In the genomic region with DNA sequence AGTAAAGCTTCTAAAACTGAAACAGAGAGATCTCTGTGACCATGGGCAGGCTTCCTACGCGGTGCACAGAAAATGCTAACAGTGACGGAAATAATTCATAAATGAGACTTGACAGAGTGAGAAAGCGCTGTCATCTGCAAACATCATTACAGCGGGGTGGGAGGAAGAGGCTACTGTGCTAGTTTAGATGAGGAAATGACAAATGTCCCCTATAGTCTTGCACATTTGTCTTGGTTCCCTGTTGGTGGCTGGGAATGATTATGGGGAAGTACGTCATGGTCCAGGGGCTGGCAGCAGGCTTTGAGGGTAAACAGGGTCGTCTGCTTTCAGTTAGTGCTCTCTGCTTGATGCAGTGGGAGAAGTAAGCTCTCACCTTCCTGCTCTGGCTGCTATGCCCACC, we compare ENCODE assay signal across 15 mouse cellular contexts.
DNase-seq lines count a peak whose midpoint lies in the region; ATAC-seq and TF ChIP-seq lines count a peak whose summit lies in the region.
"Had no signal": no experiment of that assay in that cellular context is flagged by ENCODE, and none has a peak within 500 bp of the region (broad histone marks: within the 10 kb centered on the region; RNA-seq: fewer than 3 reads in every experiment).

No protein-coding gene starts in this region.

- no peak overlapping the region for H3K9ac ChIP-seq in lung, embryonic 14.5 days
- H3K9ac ChIP-seq: embryonic facial prominence, embryonic 12.5 days; heart, embryonic 12.5 days; hindbrain, embryonic 15.5 days had no signal

- WGBS in lung, embryonic 14.5 days = 33% methylated on average over 7 of the region's 7 CpGs

- no peaks in the 10 kb centered on the region for H3K36me3 ChIP-seq in lung, embryonic 14.5 days (ENCODE audit: insufficient read depth)
- H3K36me3 ChIP-seq in splenic B cell, adult 2 months (ENCODE audit: control insufficient read depth, insufficient read depth, low read length, poor library complexity, severe bottlenecking) = no peaks in the 10 kb centered on the region
- H3K36me3 ChIP-seq: embryonic facial prominence, embryonic 12.5 days; heart, embryonic 12.5 days; hindbrain, embryonic 15.5 days had no signal

- H3K4me1 ChIP-seq in lung, embryonic 14.5 days (ENCODE audit: insufficient read depth) = no peaks in the 10 kb centered on the region
- H3K4me1 ChIP-seq: hindbrain, embryonic 15.5 days had no signal

- no peak for TF ChIP-seq CTCF in lung, embryonic 14.5 days (IDR thresholded peaks at IDR 0.05; ENCODE audit: low read depth)

- no peak overlapping the region for H3K4me3 ChIP-seq in lung, embryonic 14.5 days (ENCODE audit: low read depth, low read length)
- H3K4me3 ChIP-seq: embryonic facial prominence, embryonic 12.5 days; gastrocnemius, adult 2 months; heart, embryonic 12.5 days; hindbrain, embryonic 15.5 days; myocyte had no signal

- H3K27me3 ChIP-seq in lung, embryonic 14.5 days (ENCODE audit: insufficient read depth, low read length) = no peaks in the 10 kb centered on the region
- no peaks in the 10 kb centered on the region for H3K27me3 ChIP-seq in splenic B cell, adult 2 months (ENCODE audit: control insufficient read depth, insufficient read depth, low read length, poor library complexity, severe bottlenecking)
- H3K27me3 ChIP-seq: embryonic facial prominence, embryonic 12.5 days; heart, embryonic 12.5 days; hindbrain, embryonic 15.5 days had no signal

- ATAC-seq in lung, embryonic 14.5 days (ENCODE audit: insufficient read depth) = 0 out of 2 replicates have a peak, but pooled peaks have one; percentile 21
- ATAC-seq in activated CD4-positive, CD25-positive, alpha-beta regulatory T cell, adult 4 months = peak; percentile 43
- peak; percentile 37 to 62; a peak in 3 of 4 replicates for ATAC-seq in hematopoietic stem cell, adult 5-6 weeks (replicated peaks in 1 of 2; ENCODE audit: insufficient read depth in 1 of 2, low FRiP score in 2 of 2, low TSS enrichment in 1 of 2, low read depth in 1 of 2, poor library complexity in 2 of 2, severe bottlenecking in 2 of 2)

- no peaks in the 10 kb centered on the region for H3K9me3 ChIP-seq in lung, embryonic 14.5 days (ENCODE audit: low read depth, low read length)
- H3K9me3 ChIP-seq: embryonic facial prominence, embryonic 12.5 days; heart, embryonic 12.5 days; hindbrain, embryonic 15.5 days had no signal

- H3K27ac ChIP-seq in lung, embryonic 14.5 days (ENCODE audit: low read depth) = 0 out of 2 replicates have a peak overlapping the region, but pooled peaks have one; percentile 18
- H3K27ac ChIP-seq: embryonic facial prominence, embryonic 12.5 days; gastrocnemius, adult 2 months; hindbrain, embryonic 15.5 days; stomach, postnatal 0 days had no signal

- no peak overlapping the region for H3K4me2 ChIP-seq in lung, embryonic 14.5 days
- H3K4me2 ChIP-seq: embryonic facial prominence, embryonic 12.5 days; heart, embryonic 12.5 days; hindbrain, embryonic 15.5 days had no signal

- DNase-seq in lung, embryonic 14.5 days = peak; percentile 58
- no peak for DNase-seq in lung, postnatal 36 days
- DNase-seq in splenic B cell, adult 2 months (ENCODE audit: low read depth, low spot score) = peak; percentile 20
- DNase-seq in left cerebral cortex, adult 8-10 months (ENCODE audit: low spot score in 2 of 2) = no peak
- no peak for DNase-seq in ovary, postnatal 14 days (ENCODE audit: low spot score)
- DNase-seq: cerebellum, adult 11-12 months; gastrocnemius, adult 2 months; kidney, adult 9 months had no signal

Comparison
In these comparisons a context has a peak if more than half of its experiments do, and no peak if none do; other contexts are left out.
1. DNase-seq: peak in lung, embryonic 14.5 days (single experiment) and splenic B cell, adult 2 months (single experiment); none in lung, postnatal 36 days (single experiment), left cerebral cortex, adult 8-10 months (0 of 2) and ovary, postnatal 14 days (single experiment).
2. Peak in every context shown above with its lines, with median percentiles within 50 percentile points of each other: ATAC-seq.